8 mouse cellular contexts compared by ENCODE assay signal in genomic region chr19:47882151-47882881, GRCm38 (mm10). TPM values are rescaled to one million over a fixed set of nuclear protein-coding genes. Genes with fewer than 3 reads are reported as not detected.
DNase-seq lines count a peak whose midpoint lies in the region; ATAC-seq and TF ChIP-seq lines count a peak whose summit lies in the region.

No protein-coding gene starts in this region.

- no peaks in the 10 kb centered on the region for H3K27me3 ChIP-seq in heart, postnatal 0 days (ENCODE audit: control insufficient read depth, insufficient read depth, low read length)
- peaks cover 4% of the 10 kb centered on the region; the same call in 1 of the 2 replicates for H3K27me3 ChIP-seq in liver, embryonic 15.5 days
- no peaks in the 10 kb centered on the region for H3K27me3 ChIP-seq in neural tube, embryonic 14.5 days (ENCODE audit: control insufficient read depth, insufficient read depth, low read length)

- TF ChIP-seq EP300 in heart, postnatal 0 days (IDR thresholded peaks at IDR 0.05; ENCODE audit: low read depth) = no peak

- no peak overlapping the region for H3K27ac ChIP-seq in bone marrow macrophage, adult 2 months (ENCODE audit: insufficient read depth, low read depth, low read length)
- H3K27ac ChIP-seq in embryonic fibroblast, embryonic 13.5 days (ENCODE audit: insufficient read depth, low read length) = no peak overlapping the region
- H3K27ac ChIP-seq in heart, postnatal 0 days (ENCODE audit: low read depth) = no peak overlapping the region
- no peak overlapping the region for H3K27ac ChIP-seq in liver, embryonic 15.5 days (replicated peaks)
- no peak overlapping the region for H3K27ac ChIP-seq in neural tube, embryonic 14.5 days (ENCODE audit: low read depth, low read length)

- no peak overlapping the region for H3K4me2 ChIP-seq in heart, postnatal 0 days (ENCODE audit: low read depth, low read length)
- H3K4me2 ChIP-seq in liver, embryonic 15.5 days = no peak overlapping the region
- H3K4me2 ChIP-seq in neural tube, embryonic 14.5 days (ENCODE audit: low read depth, low read length) = no peak overlapping the region

- DNase-seq in CD4-positive, CD25-positive, alpha-beta regulatory T cell, adult 2 months (ENCODE audit: low read depth, low spot score) = peak; percentile 95
- peak; percentile 90 for DNase-seq in heart, postnatal 0 days (ENCODE audit: low spot score)
- peak; percentile 81 to 88 for DNase-seq in kidney, postnatal 25 days
- DNase-seq in telencephalon, adult 2 months (ENCODE audit: low read depth, low spot score) = peak; percentile 33

- H3K36me3 ChIP-seq in heart, postnatal 0 days (replicated peaks; ENCODE audit: control insufficient read depth, insufficient read depth, low read length) = no peaks in the 10 kb centered on the region
- H3K36me3 ChIP-seq in liver, embryonic 15.5 days (replicated peaks) = no peaks in the 10 kb centered on the region
- no peaks in the 10 kb centered on the region for H3K36me3 ChIP-seq in neural tube, embryonic 14.5 days (ENCODE audit: control insufficient read depth, insufficient read depth, low read length)

- WGBS in heart, postnatal 0 days = 18% methylated on average over 11 of the region's 11 CpGs
- WGBS in liver, embryonic 15.5 days (ENCODE audit: insufficient replicate concordance) = 18% methylated on average over 11 of the region's 11 CpGs
- 29% methylated on average over 11 of the region's 11 CpGs for WGBS in neural tube, embryonic 14.5 days

- H3K9me3 ChIP-seq in heart, postnatal 0 days (replicated peaks; ENCODE audit: control insufficient read depth, low read length) = no peaks in the 10 kb centered on the region
- no peaks in the 10 kb centered on the region for H3K9me3 ChIP-seq in liver, embryonic 15.5 days (replicated peaks)
- H3K9me3 ChIP-seq in neural tube, embryonic 14.5 days (ENCODE audit: control insufficient read depth, low read length) = no peaks in the 10 kb centered on the region

- peak; percentile 100 for TF ChIP-seq CTCF in bone marrow macrophage, adult 2 months (IDR thresholded peaks at IDR 0.05; ENCODE audit: low read depth, low read length)
- TF ChIP-seq CTCF in embryonic fibroblast, embryonic 13.5 days (IDR thresholded peaks at IDR 0.05; ENCODE audit: borderline replicate concordance, insufficient read depth, low read length) = peak; percentile 99
- TF ChIP-seq CTCF in heart, postnatal 0 days (IDR thresholded peaks at IDR 0.05; ENCODE audit: low read depth) = peak; percentile 100

- H3K4me1 ChIP-seq in bone marrow macrophage, adult 2 months (ENCODE audit: control insufficient read depth, insufficient read depth, low read length) = 0 out of 2 replicates have a peak, but pooled peaks cover 1% of the 10 kb centered on the region
- H3K4me1 ChIP-seq in embryonic fibroblast, embryonic 13.5 days (ENCODE audit: control insufficient read depth, insufficient read depth, low read length) = peaks cover 12% of the 10 kb centered on the region
- H3K4me1 ChIP-seq in heart, postnatal 0 days (ENCODE audit: control insufficient read depth, insufficient read depth) = peaks cover 27% of the 10 kb centered on the region
- no peaks in the 10 kb centered on the region for H3K4me1 ChIP-seq in liver, embryonic 15.5 days (replicated peaks)
- no peaks in the 10 kb centered on the region for H3K4me1 ChIP-seq in neural tube, embryonic 14.5 days (ENCODE audit: control insufficient read depth, insufficient read depth, low read length)

- peak; percentile 49; the same call in 1 of the 2 replicates for ATAC-seq in heart, postnatal 0 days (ENCODE audit: insufficient read depth, low read depth)
- peak; percentile 42; the same call in 1 of the 2 replicates for ATAC-seq in liver, embryonic 15.5 days (ENCODE audit: insufficient read depth)
- ATAC-seq in neural tube, embryonic 14.5 days (ENCODE audit: low read depth) = peak; percentile 81; the same call in 1 of the 2 replicates

- no peak for TF ChIP-seq POLR2A in bone marrow macrophage, adult 2 months (IDR thresholded peaks at IDR 0.05; ENCODE audit: borderline replicate concordance, low read depth, low read length)
- TF ChIP-seq POLR2A in embryonic fibroblast, embryonic 13.5 days (IDR thresholded peaks at IDR 0.05; ENCODE audit: low read depth, low read length) = no peak

- H3K4me3 ChIP-seq in bone marrow macrophage, adult 2 months (ENCODE audit: insufficient read depth, low read length) = no peak overlapping the region
- no peak overlapping the region for H3K4me3 ChIP-seq in embryonic fibroblast, embryonic 13.5 days (ENCODE audit: insufficient read depth, low read length)
- H3K4me3 ChIP-seq in heart, postnatal 0 days (ENCODE audit: low read depth, low read length) = no peak overlapping the region
- H3K4me3 ChIP-seq in liver, embryonic 15.5 days (replicated peaks) = no peak overlapping the region
- H3K4me3 ChIP-seq in neural tube, embryonic 14.5 days (ENCODE audit: low read depth, low read length) = no peak overlapping the region

- no peak overlapping the region for H3K9ac ChIP-seq in heart, postnatal 0 days (replicated peaks; ENCODE audit: low read depth, low read length)
- H3K9ac ChIP-seq in liver, embryonic 15.5 days = no peak overlapping the region
- H3K9ac ChIP-seq in neural tube, embryonic 14.5 days (replicated peaks; ENCODE audit: low read depth, low read length) = no peak overlapping the region

RNA-seq across cellular contexts. Expression of gene Gsto2, which starts 17.0 kb away (rescaled TPM):
- 0.71 and 0.97 TPM in 2 replicates for polyA plus RNA-seq in bone marrow macrophage, adult 2 months (2012; ENCODE audit: insufficient read depth, insufficient read length, missing spikeins)
- polyA plus RNA-seq in embryonic fibroblast, embryonic 13.5 days (2011; ENCODE audit: insufficient read length, low read depth, missing spikeins) = 0.98 and 3.5 TPM in 2 replicates
- 11.4 TPM in 1 of 2 replicates, not detected in the other for total RNA-seq in heart, postnatal 0 days (2014; rRNA removed; ENCODE audit: low replicate concordance)
- polyA plus RNA-seq in heart, postnatal 0 days (2015; fragmentation: Nextera tagmentation; extraction: Ambion mirVana) = 1.7 and 2.1 TPM in 2 replicates
- polyA plus RNA-seq in liver, embryonic 15.5 days (2015; fragmentation: Nextera tagmentation; extraction: Ambion mirVana) = 0.13 and 0.24 TPM in 2 replicates
- polyA plus RNA-seq in neural tube, embryonic 14.5 days (2014; fragmentation: Nextera tagmentation; extraction: Ambion mirVana) = 1.3 and 2.1 TPM in 2 replicates

RNA-seq across cellular contexts. Expression of gene Gsto1, which starts 27.5 kb away (rescaled TPM):
- polyA plus RNA-seq in bone marrow macrophage, adult 2 months (2012; ENCODE audit: insufficient read depth, insufficient read length, missing spikeins) = 137 and 156 TPM in 2 replicates
- 340 and 673 TPM in 2 replicates for polyA plus RNA-seq in embryonic fibroblast, embryonic 13.5 days (2011; ENCODE audit: insufficient read length, low read depth, missing spikeins)
- total RNA-seq in heart, postnatal 0 days (2014; rRNA removed; ENCODE audit: low replicate concordance) = 136 and 146 TPM in 2 replicates
- polyA plus RNA-seq in heart, postnatal 0 days (2015; fragmentation: Nextera tagmentation; extraction: Ambion mirVana) = 127 and 140 TPM in 2 replicates
- 115 and 122 TPM in 2 replicates for polyA plus RNA-seq in liver, embryonic 15.5 days (2015; fragmentation: Nextera tagmentation; extraction: Ambion mirVana)
- polyA plus RNA-seq in neural tube, embryonic 14.5 days (2014; fragmentation: Nextera tagmentation; extraction: Ambion mirVana) = 134 and 161 TPM in 2 replicates

RNA-seq across cellular contexts. Expression of gene Cfap43, which starts 36.8 kb away (rescaled TPM):
- polyA plus RNA-seq in bone marrow macrophage, adult 2 months (2012; ENCODE audit: insufficient read depth, insufficient read length, missing spikeins) = 0.25 TPM in 1 of 2 replicates, not detected in the other
- polyA plus RNA-seq in embryonic fibroblast, embryonic 13.5 days (2011; ENCODE audit: insufficient read length, low read depth, missing spikeins) = not detected in 2 replicates
- total RNA-seq in heart, postnatal 0 days (2014; rRNA removed; ENCODE audit: low replicate concordance) = 0.08 TPM in 1 of 2 replicates, not detected in the other
- 0.15 and 0.43 TPM in 2 replicates for polyA plus RNA-seq in heart, postnatal 0 days (2015; fragmentation: Nextera tagmentation; extraction: Ambion mirVana)
- polyA plus RNA-seq in liver, embryonic 15.5 days (2015; fragmentation: Nextera tagmentation; extraction: Ambion mirVana) = 0.02 TPM in 1 of 2 replicates, not detected in the other
- 0.24 and 1.7 TPM in 2 replicates for polyA plus RNA-seq in neural tube, embryonic 14.5 days (2014; fragmentation: Nextera tagmentation; extraction: Ambion mirVana)

RNA-seq across cellular contexts. Expression of gene Itprip, which starts 36.8 kb away (rescaled TPM):
- polyA plus RNA-seq in bone marrow macrophage, adult 2 months (2012; ENCODE audit: insufficient read depth, insufficient read length, missing spikeins) = 7.9 and 8.3 TPM in 2 replicates
- 21.1 and 28.2 TPM in 2 replicates for polyA plus RNA-seq in embryonic fibroblast, embryonic 13.5 days (2011; ENCODE audit: insufficient read length, low read depth, missing spikeins)
- 27.2 and 30.1 TPM in 2 replicates for total RNA-seq in heart, postnatal 0 days (2014; rRNA removed; ENCODE audit: low replicate concordance)
- 9.5 and 10.5 TPM in 2 replicates for polyA plus RNA-seq in heart, postnatal 0 days (2015; fragmentation: Nextera tagmentation; extraction: Ambion mirVana)
- 4.1 and 4.8 TPM in 2 replicates for polyA plus RNA-seq in liver, embryonic 15.5 days (2015; fragmentation: Nextera tagmentation; extraction: Ambion mirVana)
- polyA plus RNA-seq in neural tube, embryonic 14.5 days (2014; fragmentation: Nextera tagmentation; extraction: Ambion mirVana) = 3.8 and 4.4 TPM in 2 replicates

RNA-seq across cellular contexts. Expression of gene Cfap58, which starts 55.2 kb away (rescaled TPM):
- not detected in 2 replicates for polyA plus RNA-seq in bone marrow macrophage, adult 2 months (2012; ENCODE audit: insufficient read depth, insufficient read length, missing spikeins)
- not detected in 2 replicates for polyA plus RNA-seq in embryonic fibroblast, embryonic 13.5 days (2011; ENCODE audit: insufficient read length, low read depth, missing spikeins)
- not detected in 2 replicates for total RNA-seq in heart, postnatal 0 days (2014; rRNA removed; ENCODE audit: low replicate concordance)
- 0.04 and 0.18 TPM in 2 replicates for polyA plus RNA-seq in heart, postnatal 0 days (2015; fragmentation: Nextera tagmentation; extraction: Ambion mirVana)
- polyA plus RNA-seq in liver, embryonic 15.5 days (2015; fragmentation: Nextera tagmentation; extraction: Ambion mirVana) = not detected in 2 replicates
- 0.53 and 0.64 TPM in 2 replicates for polyA plus RNA-seq in neural tube, embryonic 14.5 days (2014; fragmentation: Nextera tagmentation; extraction: Ambion mirVana)

Comparison
In these comparisons a context has a peak if more than half of its experiments do, and no peak if none do; other contexts are left out.
1. DNase-seq: peak in every context shown above with its lines; median percentile 95 in CD4-positive, CD25-positive, alpha-beta regulatory T cell, adult 2 months; 90 in heart, postnatal 0 days; 84 in kidney, postnatal 25 days; 33 in telencephalon, adult 2 months.